Mouse (Mus musculus): ENCODE results near the gene Ipp. TPM values are rescaled to one million over a fixed set of nuclear protein-coding genes. Genes with fewer than 3 reads are reported as not detected.

Gene Ipp
- 8.6 and 10.6 TPM in 2 replicates for polyA plus RNA-seq (2015; fragmentation: Nextera tagmentation; extraction: Ambion mirVana)

GRCm38 (mm10) chr4:116507425-116508218 lies at the start of gene Ipp:
TSS of gene Ipp (plus strand) at chr4:116507549.

DNA sequence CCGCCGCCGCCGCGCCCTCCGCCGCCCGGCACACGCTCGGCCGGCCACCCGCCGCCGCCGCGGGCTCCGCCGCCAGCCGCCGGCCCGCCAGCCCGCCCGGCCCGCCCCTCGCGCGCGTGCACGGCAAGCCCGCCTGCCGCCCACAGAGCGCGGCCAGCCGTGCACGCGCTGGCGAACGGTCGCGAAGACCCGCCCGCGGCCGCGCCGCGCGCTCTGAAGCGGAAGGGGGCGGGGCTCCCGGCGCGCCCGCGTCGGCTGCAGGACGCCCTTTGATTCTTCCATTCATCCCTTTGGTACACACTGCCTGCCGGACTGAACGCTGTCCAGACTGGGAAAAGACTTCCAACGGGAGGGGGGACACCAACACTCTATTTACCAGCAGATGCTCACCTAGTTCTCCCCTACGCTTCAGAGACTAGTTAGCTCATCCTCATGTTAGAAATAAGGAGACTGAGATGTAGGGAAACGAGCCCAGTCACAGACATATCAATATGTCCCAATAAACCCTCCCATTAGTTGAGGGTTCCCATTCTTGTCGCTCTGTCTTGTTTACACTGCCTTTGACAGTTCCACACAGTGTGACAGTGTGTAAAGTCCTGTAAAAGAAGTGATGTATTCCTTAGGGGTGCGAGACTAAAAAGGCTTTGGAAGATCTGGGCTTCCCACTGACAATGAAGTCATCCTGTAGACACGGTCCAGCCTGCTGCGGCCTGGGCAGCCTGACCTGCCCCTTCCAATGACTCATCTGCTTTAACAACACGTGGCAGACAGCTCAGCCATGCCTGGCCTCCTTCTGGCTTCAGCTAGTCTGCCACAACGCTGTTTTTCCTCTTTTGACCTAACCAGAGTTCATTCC lies 43.0 kb upstream of the Ipp start, which contains the start of gene Mast2:
Gene Mast2, minus strand, starts transcription at position 58 of the 856 bp plus-strand sequence.

DNA sequence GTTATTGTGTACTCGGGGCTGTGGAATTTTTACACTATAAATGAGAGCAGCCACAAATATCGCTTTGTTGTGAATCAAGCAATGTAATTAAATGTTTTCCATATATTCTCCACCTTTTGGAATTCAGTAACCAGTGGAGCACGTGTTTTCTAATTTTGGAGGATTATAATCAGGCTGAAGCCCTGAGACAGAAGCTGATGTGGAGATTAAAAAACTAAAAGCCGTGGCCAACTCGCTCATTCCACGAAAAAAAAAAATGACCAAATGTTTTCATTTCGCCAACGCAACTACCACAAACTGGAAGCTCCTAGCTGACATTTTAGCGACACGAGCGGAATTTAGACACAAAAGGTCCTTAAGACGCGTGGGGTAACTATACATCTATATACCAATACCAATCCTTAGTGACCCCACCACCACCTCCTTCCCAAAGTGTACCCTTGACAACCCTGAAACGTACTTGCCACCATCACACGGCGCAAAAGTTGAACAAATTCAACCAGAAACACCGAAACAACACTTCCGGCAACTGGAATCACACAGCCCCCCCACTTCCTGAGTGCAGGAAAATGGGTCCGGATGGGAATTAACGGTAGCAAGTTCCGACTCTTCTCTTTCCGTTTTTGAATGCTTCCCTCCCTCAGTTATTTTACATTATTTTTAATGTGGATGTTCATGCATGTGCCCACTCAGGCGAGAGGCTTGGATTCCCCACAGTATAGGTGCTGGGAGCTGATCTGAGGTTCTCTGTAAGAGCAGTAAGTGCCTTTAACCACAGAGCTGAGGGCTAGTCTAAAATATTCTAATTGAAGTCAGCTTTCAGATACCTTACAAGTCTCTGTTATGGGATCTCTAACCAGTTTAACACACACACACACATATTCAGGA lies 48.3 kb downstream of the Ipp start, which contains the start of gene Tmem69:
Gene Tmem69, minus strand, starts transcription at position 524 of the 888 bp plus-strand sequence.

DNA sequence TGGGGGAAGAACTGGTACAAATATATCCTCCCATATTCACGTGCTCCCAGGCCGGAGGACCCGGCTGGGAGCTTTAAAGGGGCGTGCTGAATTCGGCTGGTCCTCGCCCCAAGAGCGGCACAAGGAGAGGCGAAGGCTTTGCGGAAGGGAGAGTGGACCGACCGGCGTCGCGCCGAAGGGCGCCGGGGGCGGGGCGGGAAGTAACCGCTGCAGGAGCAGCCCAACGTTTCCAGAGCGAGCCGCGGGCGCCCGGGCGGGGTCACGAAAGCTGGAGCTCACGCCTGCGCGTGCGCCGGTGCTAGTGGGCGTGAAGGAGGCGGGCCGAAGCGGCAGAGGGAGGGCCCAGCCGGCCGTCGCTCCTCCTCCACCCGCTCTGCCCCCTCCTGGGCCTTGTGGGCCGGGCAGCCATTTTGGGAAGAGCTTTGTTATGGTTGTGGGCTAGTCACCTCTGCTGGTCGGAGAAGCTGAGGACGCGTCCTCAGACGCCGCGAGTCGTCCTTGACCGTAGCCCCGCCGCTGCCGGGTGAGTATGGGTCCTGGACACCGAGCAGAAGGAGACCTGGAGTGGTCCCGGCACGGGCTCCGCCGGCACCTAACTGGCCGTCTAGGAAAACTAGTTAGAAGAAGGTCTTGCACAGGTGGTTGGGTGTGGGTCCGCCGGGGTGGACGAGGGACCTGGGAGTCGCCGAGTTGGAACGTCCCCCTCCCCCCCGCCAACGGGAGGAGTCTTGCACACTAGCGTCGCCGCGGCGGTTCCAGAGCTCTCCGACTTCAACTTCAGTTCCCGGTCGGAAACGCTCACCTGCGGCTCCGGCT lies 50.2 kb downstream of the Ipp start, which contains the start of gene Gpbp1l1:
Gene Gpbp1l1, plus strand, starts transcription at position 353 of the 816 bp plus-strand sequence.

Other genes with a start within 250 kb of the Ipp start
- 9.2 and 9.4 TPM in 2 replicates for gene Mast2, start 43.4 kb upstream of the Ipp start, polyA plus RNA-seq (2015; fragmentation: Nextera tagmentation; extraction: Ambion mirVana)
- 12.2 and 12.9 TPM in 2 replicates for gene Tmem69, start 48.4 kb downstream of the Ipp start, polyA plus RNA-seq (2015; fragmentation: Nextera tagmentation; extraction: Ambion mirVana)
- gene Gpbp1l1, start 50.1 kb downstream of the Ipp start, polyA plus RNA-seq (2015; fragmentation: Nextera tagmentation; extraction: Ambion mirVana): 17.5 and 18.3 TPM in 2 replicates
- 4.7 and 4.8 TPM in 2 replicates for gene Ccdc17, start 89.1 kb downstream of the Ipp start, polyA plus RNA-seq (2015; fragmentation: Nextera tagmentation; extraction: Ambion mirVana)
- gene Nasp, start 120.4 kb downstream of the Ipp start, polyA plus RNA-seq (2015; fragmentation: Nextera tagmentation; extraction: Ambion mirVana): 26.8 and 34.0 TPM in 2 replicates
- gene Akr1a1, start 144.1 kb downstream of the Ipp start, polyA plus RNA-seq (2015; fragmentation: Nextera tagmentation; extraction: Ambion mirVana): 615 and 631 TPM in 2 replicates
- 1,084 and 1,167 TPM in 2 replicates for gene Prdx1, start 178.0 kb downstream of the Ipp start, polyA plus RNA-seq (2015; fragmentation: Nextera tagmentation; extraction: Ambion mirVana)
- 15.6 and 15.8 TPM in 2 replicates for gene Mmachc, start 200.9 kb downstream of the Ipp start, polyA plus RNA-seq (2015; fragmentation: Nextera tagmentation; extraction: Ambion mirVana)
- 14.2 and 16.2 TPM in 2 replicates for gene Ccdc163, start 201.0 kb downstream of the Ipp start, polyA plus RNA-seq (2015; fragmentation: Nextera tagmentation; extraction: Ambion mirVana)
- 3.3 and 3.7 TPM in 2 replicates for gene Tesk2, start 213.4 kb downstream of the Ipp start, polyA plus RNA-seq (2015; fragmentation: Nextera tagmentation; extraction: Ambion mirVana)

Data from urinary bladder, postnatal 0 days (tissue).